Mouse (Mus musculus): ENCODE measurements at regions not wholly inside any gene's neighbourhood (a gene's known extent, or its start where the extent isn't known, plus 50 kb on each side); places are given as distances from the start of the nearest gene placed in this dataset.

GRCm38 (mm10) chr13:110911866-110912265 lies 342.9 kb upstream of the Actbl2 start:
- H3K36me3 ChIP-seq, result no peaks in the 10 kb centered on the region
- WGBS, result 73% methylated on average over 7 of the region's 7 CpGs
- no peak overlapping the region for H3K4me2 ChIP-seq
- H3K27me3 ChIP-seq (replicated peaks), result no peaks in the 10 kb centered on the region
- no peak overlapping the region for H3K4me3 ChIP-seq
- no peak overlapping the region for H3K9ac ChIP-seq
- no peaks in the 10 kb centered on the region for H3K9me3 ChIP-seq
- ATAC-seq (ENCODE audit: extremely low read depth, insufficient number of reproducible peaks, low FRiP score, low TSS enrichment), result no peak
- H3K27ac ChIP-seq (replicated peaks), result no peak overlapping the region
- H3K4me1 ChIP-seq, result peaks cover 11% of the 10 kb centered on the region

GRCm38 (mm10) chr13:110913177-110913576 lies 341.6 kb upstream of the Actbl2 start:
- Histone ChIP-seq H3K4me1 (peaks cover 4% of the 10 kb centered on the region; the same call in 1 of the 2 replicates), H3K4me2 (no peak overlapping the region), H3K9ac (no peak overlapping the region), H3K36me3 (no peaks in the 10 kb centered on the region), H3K9me3 (no peaks in the 10 kb centered on the region), H3K27ac (replicated peaks) (no peak overlapping the region), H3K27me3 (replicated peaks) (no peaks in the 10 kb centered on the region), H3K4me3 (no peak overlapping the region)
- ATAC-seq (ENCODE audit: extremely low read depth, insufficient number of reproducible peaks, low FRiP score, low TSS enrichment), result no peak
- WGBS, result 59% methylated on average over 4 of the region's 4 CpGs

- H3K4me3 ChIP-seq, result no peak overlapping the region
- H3K9ac ChIP-seq, result no peak overlapping the region
- ATAC-seq (ENCODE audit: extremely low read depth, insufficient number of reproducible peaks, low FRiP score, low TSS enrichment), result no peak
- no peaks in the 10 kb centered on the region for H3K27me3 ChIP-seq (replicated peaks)
- no peak overlapping the region for H3K4me2 ChIP-seq
- WGBS, result 40% methylated on average over 5 of the region's 5 CpGs
- H3K36me3 ChIP-seq, result no peaks in the 10 kb centered on the region
- H3K27ac ChIP-seq (replicated peaks), result no peak overlapping the region
- no peaks in the 10 kb centered on the region for H3K9me3 ChIP-seq
- H3K4me1 ChIP-seq, result peaks cover 4% of the 10 kb centered on the region; the same call in 1 of the 2 replicates
Observed at GRCm38 (mm10) chr13:110913687-110914086, 341.1 kb upstream of the Actbl2 start.

- H3K27me3 ChIP-seq (replicated peaks), result no peaks in the 10 kb centered on the region
- H3K4me1 ChIP-seq, result peaks cover 4% of the 10 kb centered on the region; the same call in 1 of the 2 replicates
- no peak overlapping the region for H3K9ac ChIP-seq
- no peaks in the 10 kb centered on the region for H3K9me3 ChIP-seq
- no peak for ATAC-seq (ENCODE audit: extremely low read depth, insufficient number of reproducible peaks, low FRiP score, low TSS enrichment)
- no peak overlapping the region for H3K4me2 ChIP-seq
- no peaks in the 10 kb centered on the region for H3K36me3 ChIP-seq
- WGBS, result 86% methylated on average over 1 of the region's 1 CpGs
- H3K4me3 ChIP-seq, result no peak overlapping the region
- H3K27ac ChIP-seq (replicated peaks), result no peak overlapping the region
Observed at GRCm38 (mm10) chr13:110915161-110915560, 339.7 kb upstream of the Actbl2 start.

- H3K4me3 ChIP-seq, result no peak overlapping the region
- H3K36me3 ChIP-seq, result no peaks in the 10 kb centered on the region
- peaks cover 18% of the 10 kb centered on the region for H3K4me1 ChIP-seq
- H3K9ac ChIP-seq, result no peak overlapping the region
- no peak overlapping the region for H3K4me2 ChIP-seq
- no peaks in the 10 kb centered on the region for H3K9me3 ChIP-seq
- no peak for ATAC-seq (ENCODE audit: extremely low read depth, insufficient number of reproducible peaks, low FRiP score, low TSS enrichment)
- H3K27me3 ChIP-seq (replicated peaks), result no peaks in the 10 kb centered on the region
- peak overlapping the region; percentile 53 for H3K27ac ChIP-seq (replicated peaks)
- 37% methylated on average over 5 of the region's 5 CpGs for WGBS
Observed at GRCm38 (mm10) chr13:110923936-110924335, 330.9 kb upstream of the Actbl2 start.

GRCm38 (mm10) chr13:110924897-110925296 lies 329.9 kb upstream of the Actbl2 start:
- ATAC-seq (ENCODE audit: extremely low read depth, insufficient number of reproducible peaks, low FRiP score, low TSS enrichment), result no peak
- Histone ChIP-seq H3K4me3 (no peak overlapping the region), H3K9ac (no peak overlapping the region), H3K9me3 (no peaks in the 10 kb centered on the region), H3K4me1 (peaks cover 26% of the 10 kb centered on the region), H3K4me2 (no peak overlapping the region), H3K27ac (replicated peaks) (no peak overlapping the region), H3K27me3 (replicated peaks) (no peaks in the 10 kb centered on the region), H3K36me3 (no peaks in the 10 kb centered on the region)
- WGBS, result 86% methylated on average over 3 of the region's 3 CpGs

- H3K27me3 ChIP-seq (replicated peaks), result no peaks in the 10 kb centered on the region
- H3K4me1 ChIP-seq, result peaks cover 26% of the 10 kb centered on the region
- no peak for ATAC-seq (ENCODE audit: extremely low read depth, insufficient number of reproducible peaks, low FRiP score, low TSS enrichment)
- no peaks in the 10 kb centered on the region for H3K9me3 ChIP-seq
- H3K4me3 ChIP-seq, result no peak overlapping the region
- no peak overlapping the region for H3K4me2 ChIP-seq
- WGBS, result 73% methylated on average over 3 of the region's 3 CpGs
- no peak overlapping the region for H3K9ac ChIP-seq
- no peak overlapping the region; the same call in 1 of the 2 replicates for H3K27ac ChIP-seq (replicated peaks)
- no peaks in the 10 kb centered on the region for H3K36me3 ChIP-seq
Observed at GRCm38 (mm10) chr13:110928143-110928542, 326.7 kb upstream of the Actbl2 start.

GRCm38 (mm10) chr13:110928894-110929293 lies 325.9 kb upstream of the Actbl2 start:
- Histone ChIP-seq H3K4me1 (peaks cover 21% of the 10 kb centered on the region), H3K9me3 (no peaks in the 10 kb centered on the region), H3K4me3 (no peak overlapping the region), H3K27me3 (replicated peaks) (no peaks in the 10 kb centered on the region), H3K27ac (replicated peaks) (peak overlapping the region; percentile 78), H3K9ac (no peak overlapping the region), H3K4me2 (no peak overlapping the region), H3K36me3 (no peaks in the 10 kb centered on the region)
- ATAC-seq (ENCODE audit: extremely low read depth, insufficient number of reproducible peaks, low FRiP score, low TSS enrichment), result no peak
- 68% methylated on average over 3 of the region's 3 CpGs for WGBS

- no peaks in the 10 kb centered on the region for H3K9me3 ChIP-seq
- no peak overlapping the region for H3K4me2 ChIP-seq
- ATAC-seq (ENCODE audit: extremely low read depth, insufficient number of reproducible peaks, low FRiP score, low TSS enrichment), result peak; percentile 77; the same call in 1 of the 2 replicates
- H3K27me3 ChIP-seq (replicated peaks), result no peaks in the 10 kb centered on the region
- no peak overlapping the region for H3K9ac ChIP-seq
- no peak overlapping the region for H3K4me3 ChIP-seq
- H3K4me1 ChIP-seq, result peaks cover 17% of the 10 kb centered on the region
- H3K27ac ChIP-seq (replicated peaks), result peak overlapping the region; percentile 78
- 29% methylated on average over 1 of the region's 1 CpGs for WGBS
- H3K36me3 ChIP-seq, result no peaks in the 10 kb centered on the region
Observed at GRCm38 (mm10) chr13:110929579-110929978, 325.2 kb upstream of the Actbl2 start.

- Histone ChIP-seq H3K27me3 (replicated peaks) (no peaks in the 10 kb centered on the region), H3K4me2 (no peak overlapping the region), H3K9ac (no peak overlapping the region), H3K9me3 (no peaks in the 10 kb centered on the region), H3K4me3 (no peak overlapping the region), H3K36me3 (no peaks in the 10 kb centered on the region), H3K4me1 (peaks cover 25% of the 10 kb centered on the region), H3K27ac (replicated peaks) (peak overlapping the region; percentile 79)
- 33% methylated on average over 1 of the region's 1 CpGs for WGBS
- no peak for ATAC-seq (ENCODE audit: extremely low read depth, insufficient number of reproducible peaks, low FRiP score, low TSS enrichment)
Observed at GRCm38 (mm10) chr13:110941587-110941986, 313.2 kb upstream of the Actbl2 start.

- peaks cover 25% of the 10 kb centered on the region for H3K4me1 ChIP-seq
- 76% methylated on average over 4 of the region's 4 CpGs for WGBS
- H3K9ac ChIP-seq, result no peak overlapping the region
- no peak overlapping the region for H3K4me3 ChIP-seq
- H3K4me2 ChIP-seq, result no peak overlapping the region
- no peak for ATAC-seq (ENCODE audit: extremely low read depth, insufficient number of reproducible peaks, low FRiP score, low TSS enrichment)
- no peak overlapping the region for H3K27ac ChIP-seq (replicated peaks)
- H3K9me3 ChIP-seq, result no peaks in the 10 kb centered on the region
- no peaks in the 10 kb centered on the region for H3K27me3 ChIP-seq (replicated peaks)
- no peaks in the 10 kb centered on the region for H3K36me3 ChIP-seq
Observed at GRCm38 (mm10) chr13:110942986-110943644, 311.7 kb upstream of the Actbl2 start.

GRCm38 (mm10) chr13:110944061-110944460 lies 310.8 kb upstream of the Actbl2 start:
- no peak for ATAC-seq (ENCODE audit: extremely low read depth, insufficient number of reproducible peaks, low FRiP score, low TSS enrichment)

More at GRCm38 (mm10) chr13:110944061-110944460, 310.8 kb upstream of the Actbl2 start:
- H3K4me3 ChIP-seq, result no peak overlapping the region
- H3K4me2 ChIP-seq, result no peak overlapping the region
- H3K4me1 ChIP-seq, result peaks cover 25% of the 10 kb centered on the region
- 64% methylated on average over 4 of the region's 4 CpGs for WGBS
- no peak overlapping the region for H3K9ac ChIP-seq
- no peaks in the 10 kb centered on the region for H3K36me3 ChIP-seq
- H3K27me3 ChIP-seq (replicated peaks), result no peaks in the 10 kb centered on the region
- no peak overlapping the region for H3K27ac ChIP-seq (replicated peaks)
- no peaks in the 10 kb centered on the region for H3K9me3 ChIP-seq

All from heart, embryonic 13.5 days (tissue).